Mouse (Mus musculus) CH12.LX (cell line): ENCODE data around the gene F2rl1. TPM values are rescaled to one million over a fixed set of nuclear protein-coding genes. Genes with fewer than 3 reads are reported as not detected.

ENCODE experiments used
- DNase-seq: peaks from one replicate; pipeline ENCODE4 v3.0.0-alpha.2; 2013; ENCODE audit errors: extremely low read depth
- H3K27ac ChIP-seq: 2 replicates; pipeline ENCODE4 v1.5.1; 2012; ENCODE audit warnings: low read depth, mild to moderate bottlenecking, control low read depth, moderate library complexity; ENCODE audit not compliant: insufficient read depth
- H3K27me3 ChIP-seq: replicated peaks from 2 replicates; pipeline ENCODE3; 2012; ENCODE audit warnings: inconsistent platforms
- H3K36me3 ChIP-seq, 2 experiments: replicated peaks in 1 of 2; 2 replicates each; pipeline versions ENCODE3 to v1.6.1; 2012; ENCODE audit warnings: inconsistent platforms in 1 of 2, low read length in 1 of 2, mild to moderate bottlenecking in 1 of 2, mixed read lengths in 1 of 2, moderate library complexity in 1 of 2; ENCODE audit not compliant: control insufficient read depth in 1 of 2, insufficient read depth in 1 of 2
- H3K4me1 ChIP-seq, 2 experiments: 2 replicates each; pipeline ENCODE4 v1.6.1; 2012; ENCODE audit warnings: inconsistent platforms in 1 of 2, moderate library complexity in 1 of 2; ENCODE audit not compliant: insufficient read depth in 2 of 2, control insufficient read depth in 1 of 2
- H3K4me2 ChIP-seq: 2 replicates; pipeline ENCODE4 v1.6.1; 2012; ENCODE audit warnings: low read depth, mild to moderate bottlenecking, control low read depth; ENCODE audit not compliant: poor library complexity, insufficient read depth, severe bottlenecking
- H3K4me3 ChIP-seq, 3 experiments: fragments of 150-350 bp in 1 of 3; sonication (generic) in 1 of 3; replicated peaks in 1 of 3; 2 replicates each; pipeline versions ENCODE3 to v1.5.1; 2011 to 2012; ENCODE audit warnings: low read depth in 2 of 3, low read length in 2 of 3, mild to moderate bottlenecking in 2 of 3, moderate library complexity in 2 of 3, control low read depth in 1 of 3, improper control_type of control experiment in 1 of 3, inconsistent platforms in 1 of 3, mixed read lengths in 1 of 3; ENCODE audit not compliant: poor library complexity in 1 of 3
- H3K79me2 ChIP-seq: replicated peaks from 2 replicates; pipeline ENCODE4 v1.6.1; 2012; ENCODE audit warnings: mild to moderate bottlenecking, moderate library complexity; ENCODE audit not compliant: control insufficient read depth, poor library complexity, insufficient read depth, severe bottlenecking; ENCODE audit errors: extremely low read depth
- H3K9ac ChIP-seq: 2 replicates; pipeline ENCODE4 v1.6.1; 2012; ENCODE audit warnings: low read depth, mild to moderate bottlenecking, control low read depth, moderate library complexity; ENCODE audit not compliant: insufficient read depth
- H3K9me3 ChIP-seq: replicated peaks from 2 replicates; pipeline ENCODE3; 2012; ENCODE audit warnings: low read length, inconsistent platforms, mixed read lengths
- BHLHE40 ChIP-seq: IDR thresholded peaks from 2 replicates; pipeline ENCODE4 v1.6.1; 2011; ENCODE audit warnings: mild to moderate bottlenecking, low read depth, low read length, improper control_type of control experiment
- CHD1 ChIP-seq: IDR thresholded peaks from 2 replicates; pipeline ENCODE4 v1.6.1; 2012; ENCODE audit warnings: low read depth, low read length, improper control_type of control experiment, inconsistent platforms
- CTCF ChIP-seq, 2 experiments: IDR thresholded peaks in 1 of 2; conservative IDR thresholded peaks in 1 of 2; 2 replicates each; pipeline ENCODE4 v1.5.1; 2011 to 2012; ENCODE audit warnings: low read depth in 2 of 2, low read length in 2 of 2, improper control_type of control experiment in 1 of 2, inconsistent platforms in 1 of 2, mild to moderate bottlenecking in 1 of 2, moderate library complexity in 1 of 2
- ELF1 ChIP-seq: IDR thresholded peaks from 2 replicates; pipeline ENCODE4 v1.6.1; 2014; ENCODE audit warnings: low read depth, mild to moderate bottlenecking, inconsistent platforms, low read length, improper control_type of control experiment
- EP300 ChIP-seq: IDR thresholded peaks from 2 replicates; pipeline ENCODE4 v1.6.1; 2011; ENCODE audit warnings: low read length, improper control_type of control experiment
- HCFC1 ChIP-seq: IDR thresholded peaks from 2 replicates; pipeline ENCODE4 v1.6.1; 2012; ENCODE audit warnings: low read depth, mild to moderate bottlenecking, inconsistent platforms, low read length, improper control_type of control experiment
- JUND ChIP-seq: conservative IDR thresholded peaks from 2 replicates; pipeline ENCODE4 v1.6.1; 2011; ENCODE audit warnings: low read depth, low read length, improper control_type of control experiment
- KAT2A ChIP-seq: IDR thresholded peaks from 2 replicates; pipeline ENCODE4 v1.6.1; 2012; ENCODE audit warnings: low read length, improper control_type of control experiment, inconsistent platforms; ENCODE audit not compliant: insufficient replicate concordance
- MAFK ChIP-seq: IDR thresholded peaks from 2 replicates; pipeline ENCODE4 v1.6.1; 2011; ENCODE audit warnings: low read length, improper control_type of control experiment; ENCODE audit not compliant: insufficient replicate concordance
- MAX ChIP-seq: IDR thresholded peaks from 2 replicates; pipeline ENCODE4 v1.6.1; 2011; ENCODE audit warnings: low read length, improper control_type of control experiment
- MXI1 ChIP-seq: IDR thresholded peaks from 2 replicates; pipeline ENCODE4 v1.6.1; 2011; ENCODE audit warnings: mild to moderate bottlenecking, low read depth, low read length, improper control_type of control experiment
- MYC ChIP-seq: IDR thresholded peaks from 2 replicates; pipeline ENCODE4 v1.6.1; 2011; ENCODE audit warnings: low read depth, mild to moderate bottlenecking, improper control_type of control experiment, low read length
- PAX5 ChIP-seq: IDR thresholded peaks from 2 replicates; pipeline ENCODE4 v1.6.1; 2012; ENCODE audit warnings: low read length, inconsistent platforms, mixed read lengths
- POLR2A ChIP-seq: IDR thresholded peaks from 2 replicates; pipeline ENCODE4 v1.6.1; 2011; ENCODE audit warnings: low read depth, mild to moderate bottlenecking, improper control_type of control experiment, low read length
- POLR2AphosphoS2 ChIP-seq: IDR thresholded peaks from 2 replicates; pipeline ENCODE4 v1.6.1; 2011; ENCODE audit warnings: low read depth, low read length, improper control_type of control experiment
- RCOR1 ChIP-seq: conservative IDR thresholded peaks from 2 replicates; pipeline ENCODE4 v1.6.1; 2012; ENCODE audit warnings: low read depth, mild to moderate bottlenecking, inconsistent platforms, low read length, improper control_type of control experiment
- UBTF ChIP-seq: IDR thresholded peaks from 2 replicates; pipeline ENCODE4 v1.6.1; 2012; ENCODE audit warnings: low read depth, mild to moderate bottlenecking, inconsistent platforms, low read length, improper control_type of control experiment, moderate library complexity
- USF1 ChIP-seq: IDR thresholded peaks from 2 replicates; pipeline ENCODE4 v1.6.1; 2014; ENCODE audit warnings: low read depth, mild to moderate bottlenecking, inconsistent platforms, low read length, improper control_type of control experiment
- ZC3H11A ChIP-seq: IDR thresholded peaks from 2 replicates; pipeline ENCODE4 v1.6.1; 2012; ENCODE audit warnings: low read depth, mild to moderate bottlenecking, inconsistent platforms, low read length, improper control_type of control experiment
- ZMIZ1 ChIP-seq: IDR thresholded peaks from 2 replicates; pipeline ENCODE4 v1.6.1; 2012; ENCODE audit warnings: low read depth, mild to moderate bottlenecking, inconsistent platforms, low read length, improper control_type of control experiment
- ZNF384 ChIP-seq: IDR thresholded peaks from 2 replicates; pipeline ENCODE4 v1.6.1; 2012; ENCODE audit warnings: low read depth, low read length, improper control_type of control experiment, inconsistent platforms
- dilution Hi-C: fragments of 300-500 bp; cut with MboI; formaldehyde crosslinking; loops from 2 replicates; pipeline ENCODE4 v1.14.3; 2020; ENCODE audit warnings: low sequenced_read_pairs; ENCODE audit not compliant: extremely low pct_unique_long_range_greater_than_20kb, extremely low pct_ligation_motif_present
- in situ Hi-C: fragments of 300-500 bp; cut with MboI; formaldehyde crosslinking; loops from 3 replicates; pipeline ENCODE4 v1.14.3; 2019; ENCODE audit warnings: low sequenced_read_pairs, low pct_ligation_motif_present, low pct_unique_long_range_greater_than_20kb, mixed read lengths
- polyA plus RNA-seq: library from polyadenylated mRNA; unstranded; fragments of >175 nt; gene quantifications from 2 replicates; pipeline ENCODE4 v1.2.1, GENCODE M21; 2012; ENCODE audit warnings: low read depth; ENCODE audit not compliant: insufficient read length
- total RNA-seq, 2 experiments: library from RNA; depleted of rRNA; stranded (reverse); fragments of 300-350 nt in 1 of 2; fragments of >200 nt in 1 of 2; gene quantifications; 2 replicates each; pipeline ENCODE4 v1.2.3; 2012 to 2014

F2rl1 gene
- total RNA-seq (2012; rRNA removed) (not detected in 2 replicates), total RNA-seq (2014; rRNA removed) (not detected in 2 replicates), polyA plus RNA-seq (not detected in 2 replicates)

DNA sequence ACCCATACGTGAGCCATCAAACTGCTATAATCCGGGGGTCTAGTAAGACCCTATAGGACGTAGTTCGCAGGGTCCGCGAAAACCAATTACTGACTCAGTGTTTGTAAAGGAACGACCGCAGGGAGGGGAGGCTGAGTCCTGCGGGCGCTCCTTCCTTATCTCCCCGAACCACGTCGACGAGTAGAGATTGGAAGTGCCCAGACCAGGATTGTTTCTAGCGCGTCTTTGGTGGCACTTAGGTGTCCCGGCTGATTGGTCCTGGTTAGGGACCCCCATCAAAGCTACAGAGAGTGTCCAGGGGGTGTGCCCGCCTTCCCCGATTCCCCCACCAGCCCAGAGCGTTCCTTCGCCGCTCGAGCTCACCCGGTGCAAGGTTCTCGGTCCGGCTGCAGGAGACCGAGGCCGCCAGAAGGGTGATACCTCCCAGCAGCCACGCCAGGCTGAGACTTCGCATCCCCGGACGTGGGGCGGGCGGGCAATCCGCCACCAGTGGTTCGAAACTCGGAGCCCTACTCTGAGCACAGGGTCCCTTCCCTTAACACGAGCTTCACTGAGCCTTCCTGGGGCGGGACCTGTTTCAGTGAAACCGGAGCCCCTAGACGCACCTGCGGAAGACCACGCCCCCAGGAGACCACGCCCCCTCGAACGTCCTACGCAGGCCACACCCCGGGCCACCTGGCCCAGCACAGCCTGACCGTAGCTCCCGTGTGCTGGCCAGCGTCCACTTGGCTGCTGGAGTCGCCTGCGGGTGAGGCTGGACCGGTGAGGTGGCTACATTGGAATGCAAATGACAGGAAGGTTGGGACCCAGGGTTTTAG, at the start of gene F2rl1:
TSS of gene F2rl1 (minus strand) at position 554 of the 818 bp plus-strand sequence.
- Histone ChIP-seq H3K4me2 (no peak within 1 kb of the TSS), H3K9me3 (peaks cover 6% of the 10 kb centered on the region), H3K9ac (no peak within 1 kb of the TSS), H3K36me3 (no peaks in the 10 kb centered on the region), H3K4me1 (no peaks in the 10 kb centered on the region)
- dilution Hi-C loops, result no loop called here
- TF ChIP-seq KAT2A (no peak), POLR2AphosphoS2 (no peak), USF1 (no peak), JUND (no peak), MAFK (no peak), BHLHE40 (no peak), HCFC1 (no peak), ZC3H11A (no peak), ZMIZ1 (no peak), UBTF (no peak), MYC (no peak), MXI1 (no peak), POLR2A (no peak), MAX (no peak)
- TF ChIP-seq, all 38 proteins: peak for 0
- no peak for DNase-seq
- Histone ChIP-seq H3K27me3 (peaks cover 2% of the 10 kb centered on the region), H3K27ac (no peak within 1 kb of the TSS), H3K79me2 (no peaks in the 10 kb centered on the region), H3K4me3 (no peak within 1 kb of the TSS)
- in situ Hi-C loops, result no loop called here

DNA sequence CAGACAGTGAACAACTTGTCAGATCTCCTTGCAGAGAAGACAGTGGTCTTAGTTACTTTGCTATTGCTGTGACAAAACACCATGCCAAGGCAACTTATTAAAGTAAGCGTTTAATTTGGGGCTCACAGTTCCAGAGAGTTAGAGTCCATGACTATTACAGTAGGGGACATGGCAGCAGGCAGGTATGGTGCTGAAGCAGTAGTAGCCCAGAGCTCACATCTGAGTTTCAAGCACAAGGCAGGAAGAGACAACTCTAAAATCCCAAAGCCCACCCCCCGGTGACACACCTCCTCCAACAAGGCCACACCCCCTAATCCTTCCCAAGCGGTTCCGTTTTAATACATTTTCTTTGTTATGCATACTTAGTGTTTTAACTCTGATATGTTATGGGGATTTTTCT, 45.9 kb upstream of the F2rl1 start:
- Histone ChIP-seq H3K4me2 (no peak overlapping the region), H3K27ac (no peak overlapping the region), H3K9me3 (peaks cover 6% of the 10 kb centered on the region), H3K4me1 (no peaks in the 10 kb centered on the region), H3K4me3 (no peak overlapping the region), H3K27me3 (no peaks in the 10 kb centered on the region), H3K79me2 (no peaks in the 10 kb centered on the region), H3K36me3 (no peaks in the 10 kb centered on the region), H3K9ac (no peak overlapping the region)
- in situ Hi-C loops, result no loop called here
- no peak for DNase-seq
- TF ChIP-seq CTCF (conservative IDR thresholded peaks at IDR 0.05 in 1 of 2, IDR thresholded peaks at IDR 0.05 in 1 of 2; ENCODE audit: low read depth in 2 of 2, low read length in 2 of 2) (no peak), JUND (no peak), POLR2AphosphoS2 (no peak), PAX5 (no peak), RCOR1 (no peak), ZC3H11A (no peak), ELF1 (no peak), CHD1 (no peak), UBTF (no peak), EP300 (no peak), ZNF384 (no peak)
- dilution Hi-C loops, result no loop called here
